Mouse (Mus musculus) embryonic facial prominence, embryonic 11.5 days (tissue): ENCODE data around the gene Pnp. TPM values are rescaled to one million over a fixed set of nuclear protein-coding genes. Genes with fewer than 3 reads are reported as not detected.

Experiments used
- polyA plus RNA-seq: library from polyadenylated mRNA; unstranded; fragments of >200 nt; fragmentation: Nextera tagmentation; extraction: Ambion mirVana; gene quantifications from 2 replicates; pipeline ENCODE4 v1.2.1, GENCODE M21; 2014

The Pnp gene
- polyA plus RNA-seq, 1 experiment from 2014 or later = 72.8 TPM

Other genes with a start within 250 kb of the Pnp start
- gene Olfr747, start 237.9 kb upstream of the Pnp start, polyA plus RNA-seq = not detected in 2 replicates
- gene Olfr748, start 223.7 kb upstream of the Pnp start, polyA plus RNA-seq = not detected in 2 replicates
- not detected in 2 replicates for gene Olfr749, start 186.0 kb upstream of the Pnp start, polyA plus RNA-seq
- 88.7 and 93.8 TPM in 2 replicates for gene Ttc5, start 145.6 kb upstream of the Pnp start, polyA plus RNA-seq
- gene Ccnb1ip1, start 123.3 kb upstream of the Pnp start, polyA plus RNA-seq = not detected in 2 replicates
- gene Parp2, start 123.2 kb upstream of the Pnp start, polyA plus RNA-seq = 70.0 and 75.8 TPM in 2 replicates
- 5.3 and 5.5 TPM in 2 replicates for gene Tep1, start 60.5 kb upstream of the Pnp start, polyA plus RNA-seq
- gene Klhl33, start 33.6 kb upstream of the Pnp start, polyA plus RNA-seq = 0.15 TPM in 1 of 2 replicates, not detected in the other
- gene Osgep, start 6.2 kb upstream of the Pnp start, polyA plus RNA-seq = 188 and 208 TPM in 2 replicates
- gene Apex1, start 6.1 kb upstream of the Pnp start, polyA plus RNA-seq = 471 and 486 TPM in 2 replicates
- 49.1 and 52.4 TPM in 2 replicates for gene Pip4p1, start 226 bp upstream of the Pnp start, polyA plus RNA-seq
- not detected in 2 replicates for gene Gm49342, start 13.4 kb downstream of the Pnp start, polyA plus RNA-seq
- gene Pnp2, start 24.9 kb downstream of the Pnp start, polyA plus RNA-seq = 0.36 and 0.47 TPM in 2 replicates
- 0.13 TPM in 1 of 2 replicates, not detected in the other for gene Rnase10, start 76.7 kb downstream of the Pnp start, polyA plus RNA-seq
- not detected in 2 replicates for gene Rnase9, start 110.8 kb downstream of the Pnp start, polyA plus RNA-seq
- not detected in 2 replicates for gene Rnase11, start 119.1 kb downstream of the Pnp start, polyA plus RNA-seq
- gene Rnase12, start 126.6 kb downstream of the Pnp start, polyA plus RNA-seq = not detected in 2 replicates
- gene Olfr750, start 143.4 kb downstream of the Pnp start, polyA plus RNA-seq = not detected in 2 replicates
- 14.4 and 14.7 TPM in 2 replicates for gene Rnase4, start 160.0 kb downstream of the Pnp start, polyA plus RNA-seq
- gene Ang, start 160.1 kb downstream of the Pnp start, polyA plus RNA-seq = 2.2 and 2.6 TPM in 2 replicates
- not detected in 2 replicates for gene Eddm3b, start 183.3 kb downstream of the Pnp start, polyA plus RNA-seq
- not detected in 2 replicates for gene Rnase6, start 192.8 kb downstream of the Pnp start, polyA plus RNA-seq
- gene Rnase1, start 215.7 kb downstream of the Pnp start, polyA plus RNA-seq = not detected in 2 replicates
- not detected in 2 replicates for gene Rnase2b, start 231.2 kb downstream of the Pnp start, polyA plus RNA-seq